7 mouse cellular contexts compared by ENCODE assay signal in genomic region chr4:141301116-141301553, GRCm38 (mm10). TPM values are rescaled to one million over a fixed set of nuclear protein-coding genes. Genes with fewer than 3 reads are reported as not detected.
DNase-seq lines count a peak whose midpoint lies in the region.

Gene Epha2, plus strand, starts transcription at chr4:141301240.

- WGBS in macrophage (ENCODE audit: missing documents) = under 1% methylated on average over 25 of the region's 35 CpGs

- no peak within 1 kb of the TSS for H3K27ac ChIP-seq in macrophage

- H3K36me3 ChIP-seq in macrophage (ENCODE audit: inconsistent target) = no peaks in the 10 kb centered on the region

- DNase-seq in adrenal gland, adult 2 months = peak; percentile 94
- DNase-seq in cerebellum, postnatal 4 days (ENCODE audit: low spot score in 2 of 2) = peak; percentile 44 to 56
- peak; percentile 58 for DNase-seq in gastrocnemius, adult 8-10 months (ENCODE audit: low spot score in 2 of 2)
- peak; percentile 48 for DNase-seq in induced T-regulatory cell, adult 2 months (ENCODE audit: low read depth)
- DNase-seq in left cerebral cortex, adult 8-10 months (ENCODE audit: low spot score in 2 of 2) = peak; percentile 26 to 65
- peak; percentile 70 for DNase-seq in right cerebral cortex, postnatal 25 days

- H3K4me3 ChIP-seq in macrophage (ENCODE audit: inconsistent target) = peak within 1 kb of the TSS; percentile 8; the same call in 1 of the 2 replicates

- H3K79me2 ChIP-seq in macrophage (ENCODE audit: inconsistent target) = no peaks in the 10 kb centered on the region

RNA-seq across cellular contexts. Expression of gene Epha2, which starts in this region (rescaled TPM):
- 10 to 100 TPM; 11.7 to 19.4 TPM for total RNA-seq in adrenal gland, adult 2 months (2021)
- 18.0 and 24.1 TPM in 2 replicates for polyA plus RNA-seq in adrenal gland, adult 2 months (2012; rRNA removed)
- total RNA-seq in gastrocnemius, adult 8-10 months (2022) = 1 to 10 TPM in 3 of 4 experiments, under 1 TPM in 1; 0.85 to 2.0 (median 1.8) TPM
- 1 to 10 TPM in 3 of 4 experiments, under 1 TPM in 1; 0.98 to 1.7 (median 1.2) TPM for total RNA-seq in left cerebral cortex, adult 8-10 months (2022)
- total RNA-seq in macrophage (2018; cell fraction: chromatin; rRNA removed) = 1 to 10 TPM in 1 of 26 experiments, under 1 TPM in 6, not detected in 19; 0.16 to 1.0 (median 0.61) TPM
- total RNA-seq in macrophage (2018; cell fraction: cytosol; rRNA removed) = under 1 TPM in 13 of 26 experiments, not detected in 13; 0.03 to 0.28 (median 0.09) TPM
- 1 to 10 TPM in 2 of 26 experiments, under 1 TPM in 11, not detected in 13; 0.10 to 1.5 (median 0.24) TPM for total RNA-seq in macrophage (2018; cell fraction: nucleus; rRNA removed)
- 0.03 to 0.17 TPM in 2 of 3 replicates, not detected in the other for polyA plus RNA-seq in macrophage (2018)

Comparison
In these comparisons a context has a peak if more than half of its experiments do, and no peak if none do; other contexts are left out.
1. RNA of gene Epha2 (total RNA-seq): 11.7 to 19.4 TPM in adrenal gland, adult 2 months; 0.85 to 2.0 TPM in gastrocnemius, adult 8-10 months and 0.98 to 1.7 TPM in left cerebral cortex, adult 8-10 months; every median in the first group is over 4 times any median in the second.
2. RNA of gene Epha2 (polyA plus RNA-seq): 18.0 to 24.1 TPM in adrenal gland, adult 2 months; 0.03 to 0.17 TPM in macrophage; every median in the first group is over 10 times any median in the second.
3. Peak in every context shown above with its lines, with median percentiles within 50 percentile points of each other: DNase-seq.